Mouse (Mus musculus) brown adipose tissue, adult 24 weeks (tissue): ENCODE measurements around the gene Acadl. TPM values are rescaled to one million over a fixed set of nuclear protein-coding genes. Genes with fewer than 3 reads are reported as not detected.

Source experiments
- H3K27ac ChIP-seq: fragments of 200-500 bp; replicated peaks from 2 replicates; pipeline ENCODE4 v1.5.1; 2012; ENCODE audit warnings: low read depth, mild to moderate bottlenecking, low read length
- H3K4me1 ChIP-seq: fragments of 200-500 bp; 2 replicates; pipeline ENCODE4 v1.6.1; 2012; ENCODE audit warnings: low read length, mixed read lengths; ENCODE audit not compliant: control insufficient read depth, insufficient read depth, insufficient read length
- H3K4me3 ChIP-seq: fragments of 200-500 bp; 2 replicates; pipeline ENCODE4 v1.5.1; 2012; ENCODE audit warnings: low read depth, mild to moderate bottlenecking, low read length, moderate library complexity; ENCODE audit not compliant: insufficient read depth
- polyA plus RNA-seq: library from polyadenylated mRNA; stranded (reverse); fragments of >200 nt; gene quantifications from 2 replicates; pipeline ENCODE4 v1.2.4, GENCODE M21; 2012; ENCODE audit not compliant: missing spikeins, insufficient read depth, insufficient read length

The Acadl gene
- 2,156 and 2,258 TPM in 2 replicates for polyA plus RNA-seq

- Histone ChIP-seq H3K4me1 (peaks cover 6% of the 10 kb centered on the region), H3K27ac (peak within 1 kb of the TSS; percentile 98), H3K4me3 (peak within 1 kb of the TSS; percentile 92)
Observed at GRCm38 (mm10) chr1:66862712-66863511, at the start of gene Acadl. Gene Acadl (minus strand): TSS chr1:66863277.

- H3K4me3 ChIP-seq, result no peak overlapping the region
- H3K27ac ChIP-seq, result no peak overlapping the region
- no peaks in the 10 kb centered on the region for H3K4me1 ChIP-seq
Observed at GRCm38 (mm10) chr1:66912305-66912704, 49.2 kb upstream of the Acadl start.

- H3K4me3 ChIP-seq, result no peak overlapping the region
- no peak overlapping the region for H3K27ac ChIP-seq
- no peaks in the 10 kb centered on the region for H3K4me1 ChIP-seq
Observed at GRCm38 (mm10) chr1:66902566-66902965, 39.5 kb upstream of the Acadl start.

GRCm38 (mm10) chr1:66900946-66901345, 37.9 kb upstream of the Acadl start:
- H3K4me3 ChIP-seq, result no peak overlapping the region
- no peak overlapping the region for H3K27ac ChIP-seq
- no peaks in the 10 kb centered on the region for H3K4me1 ChIP-seq

GRCm38 (mm10) chr1:66898261-66898660, 35.2 kb upstream of the Acadl start:
- Histone ChIP-seq H3K4me3 (no peak overlapping the region), H3K4me1 (no peaks in the 10 kb centered on the region), H3K27ac (no peak overlapping the region)

- Histone ChIP-seq H3K4me1 (no peaks in the 10 kb centered on the region), H3K4me3 (peak overlapping the region; percentile 67), H3K27ac (peak overlapping the region; percentile 58; the same call in 1 of the 2 replicates)
Observed at GRCm38 (mm10) chr1:66896556-66896955, 33.5 kb upstream of the Acadl start.

- Histone ChIP-seq H3K4me1 (no peaks in the 10 kb centered on the region), H3K4me3 (peak overlapping the region; percentile 67), H3K27ac (peak overlapping the region; percentile 58)
Observed at GRCm38 (mm10) chr1:66896125-66896524, 33.0 kb upstream of the Acadl start.

- Histone ChIP-seq H3K27ac (no peak overlapping the region; the same call in 1 of the 2 replicates), H3K4me1 (no peaks in the 10 kb centered on the region), H3K4me3 (peak overlapping the region; percentile 35)
Observed at GRCm38 (mm10) chr1:66895837-66896118, 32.7 kb upstream of the Acadl start.

- Histone ChIP-seq H3K4me3 (no peak overlapping the region), H3K4me1 (no peaks in the 10 kb centered on the region), H3K27ac (peak overlapping the region; percentile 35; the same call in 1 of the 2 replicates)
Observed at GRCm38 (mm10) chr1:66895093-66895836, 32.2 kb upstream of the Acadl start.

GRCm38 (mm10) chr1:66887175-66887574, 24.1 kb upstream of the Acadl start:
- Histone ChIP-seq H3K27ac (no peak overlapping the region), H3K4me3 (no peak overlapping the region), H3K4me1 (no peaks in the 10 kb centered on the region)

GRCm38 (mm10) chr1:66880217-66880616, 17.1 kb upstream of the Acadl start:
- no peaks in the 10 kb centered on the region for H3K4me1 ChIP-seq
- H3K4me3 ChIP-seq, result no peak overlapping the region
- H3K27ac ChIP-seq, result no peak overlapping the region

- no peak overlapping the region for H3K4me3 ChIP-seq
- H3K4me1 ChIP-seq, result peaks cover 3% of the 10 kb centered on the region; the same call in 1 of the 2 replicates
- no peak overlapping the region for H3K27ac ChIP-seq
Observed at GRCm38 (mm10) chr1:66874740-66875139, 11.7 kb upstream of the Acadl start.

GRCm38 (mm10) chr1:66871591-66871990, 8.5 kb upstream of the Acadl start:
- peak overlapping the region; percentile 95 for H3K27ac ChIP-seq
- peaks cover 5% of the 10 kb centered on the region; the same call in 1 of the 2 replicates for H3K4me1 ChIP-seq
- H3K4me3 ChIP-seq, result no peak overlapping the region

- no peak overlapping the region for H3K4me3 ChIP-seq
- peaks cover 4% of the 10 kb centered on the region for H3K4me1 ChIP-seq
- peak overlapping the region; percentile 95 for H3K27ac ChIP-seq
Observed at GRCm38 (mm10) chr1:66865633-66866032, 2.6 kb upstream of the Acadl start.

GRCm38 (mm10) chr1:66863741-66864495, 841 bp upstream of the Acadl start:
- peak overlapping the region; percentile 65 for H3K27ac ChIP-seq
- peak overlapping the region; percentile 68 for H3K4me3 ChIP-seq
- H3K4me1 ChIP-seq, result peaks cover 5% of the 10 kb centered on the region
